Mouse (Mus musculus): ENCODE measurements around the gene 2010300C02Rik. TPM values are rescaled to one million over a fixed set of nuclear protein-coding genes. Genes with fewer than 3 reads are reported as not detected.

2010300C02Rik gene
- polyA plus RNA-seq, 1 experiment from 2014 or later: 0.42 TPM

DNA sequence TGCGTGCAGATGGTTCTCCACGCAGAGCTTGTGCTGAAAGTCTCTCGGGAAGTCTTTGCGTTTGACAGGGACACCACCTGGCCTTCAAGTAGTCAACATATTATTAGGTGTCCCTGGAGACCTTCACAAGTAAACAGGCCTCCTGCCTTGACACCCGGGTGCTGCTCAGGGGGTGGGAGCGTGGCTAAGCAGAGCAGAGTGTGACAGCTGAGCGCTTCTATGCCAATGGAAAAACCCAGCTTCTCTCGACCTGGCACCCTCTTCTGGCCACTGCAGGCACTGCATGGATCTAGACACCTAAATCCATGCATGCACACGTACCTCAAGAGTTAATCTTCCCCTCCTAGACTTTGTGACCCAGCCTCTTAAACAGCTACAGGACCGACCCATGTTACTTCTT is 80.8 kb downstream of the 2010300C02Rik start:
- no peaks in the 10 kb centered on the region for H3K27me3 ChIP-seq (ENCODE audit: control insufficient read depth, insufficient read depth, low read depth, low read length)
- no peaks in the 10 kb centered on the region for H3K9me3 ChIP-seq (replicated peaks; ENCODE audit: control insufficient read depth, low read length)
- H3K4me3 ChIP-seq (ENCODE audit: low read depth, low read length): no peak overlapping the region
- H3K4me2 ChIP-seq (ENCODE audit: low read depth, low read length): no peak overlapping the region
- no peak overlapping the region for H3K9ac ChIP-seq (ENCODE audit: low read depth, low read length)
- ATAC-seq (ENCODE audit: low read depth): no peak
- no peaks in the 10 kb centered on the region for H3K36me3 ChIP-seq (ENCODE audit: control insufficient read depth, insufficient read depth)
- no peaks in the 10 kb centered on the region for H3K4me1 ChIP-seq (ENCODE audit: control insufficient read depth, low read depth, low read length)
- WGBS (ENCODE audit: insufficient replicate concordance): 13% methylated on average over 10 of the region's 10 CpGs
- H3K27ac ChIP-seq (ENCODE audit: low read length): no peak overlapping the region

DNA sequence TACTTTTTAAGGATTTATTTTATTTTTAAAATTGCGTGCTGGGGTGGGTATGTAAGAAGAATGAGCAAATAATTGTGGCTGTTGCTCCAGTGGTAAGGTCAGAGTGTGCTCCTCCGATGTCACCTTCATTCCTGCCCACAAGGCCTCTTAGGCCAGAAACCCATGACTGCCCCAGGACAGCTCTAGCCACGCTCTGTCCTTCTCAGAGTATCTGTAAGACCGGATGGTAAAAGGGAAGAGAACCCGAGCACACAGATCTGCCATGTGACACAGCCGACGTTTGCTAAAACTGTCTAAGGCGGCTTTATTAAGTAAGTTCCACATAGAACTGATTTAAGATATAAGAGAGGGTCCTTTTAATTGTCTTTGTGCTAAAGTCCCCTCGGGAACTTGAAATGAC is 81.3 kb downstream of the 2010300C02Rik start:
- no peaks in the 10 kb centered on the region for H3K9me3 ChIP-seq (replicated peaks; ENCODE audit: control insufficient read depth, low read length)
- no peak overlapping the region for H3K9ac ChIP-seq (ENCODE audit: low read depth, low read length)
- H3K27me3 ChIP-seq (ENCODE audit: control insufficient read depth, insufficient read depth, low read depth, low read length): no peaks in the 10 kb centered on the region
- H3K4me3 ChIP-seq (ENCODE audit: low read depth, low read length): no peak overlapping the region
- no peaks in the 10 kb centered on the region for H3K36me3 ChIP-seq (ENCODE audit: control insufficient read depth, insufficient read depth)
- 54% methylated on average over 9 of the region's 9 CpGs for WGBS (ENCODE audit: insufficient replicate concordance)
- no peak overlapping the region for H3K27ac ChIP-seq (ENCODE audit: low read length)
- ATAC-seq (ENCODE audit: low read depth): no peak
- H3K4me1 ChIP-seq (ENCODE audit: control insufficient read depth, low read depth, low read length): no peaks in the 10 kb centered on the region
- H3K4me2 ChIP-seq (ENCODE audit: low read depth, low read length): no peak overlapping the region

DNA sequence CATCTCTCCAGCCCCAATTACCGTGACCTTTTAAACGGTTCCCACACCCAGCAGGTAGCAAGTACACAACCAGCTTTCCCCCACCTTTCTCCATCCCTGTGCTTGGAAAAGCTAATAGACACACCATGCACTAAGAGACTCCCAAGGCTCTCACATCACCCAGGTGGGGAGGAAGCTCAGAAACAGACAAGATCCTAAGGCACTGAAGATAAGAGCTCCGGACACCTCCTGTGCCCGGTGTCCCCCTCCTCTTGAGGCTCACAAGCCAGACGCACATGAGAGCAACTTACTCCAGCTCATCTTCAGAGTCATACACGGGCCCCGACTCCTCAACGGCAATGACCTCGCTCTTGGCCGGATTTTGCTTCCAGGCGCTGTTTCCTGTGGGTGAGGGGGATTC is 82.3 kb downstream of the 2010300C02Rik start:
- Histone ChIP-seq H3K9me3 (replicated peaks; ENCODE audit: control insufficient read depth, low read length) (no peaks in the 10 kb centered on the region), H3K27me3 (ENCODE audit: control insufficient read depth, insufficient read depth, low read depth, low read length) (no peaks in the 10 kb centered on the region), H3K4me1 (ENCODE audit: control insufficient read depth, low read depth, low read length) (no peaks in the 10 kb centered on the region), H3K4me3 (ENCODE audit: low read depth, low read length) (no peak overlapping the region), H3K4me2 (ENCODE audit: low read depth, low read length) (no peak overlapping the region), H3K27ac (ENCODE audit: low read length) (no peak overlapping the region), H3K36me3 (ENCODE audit: control insufficient read depth, insufficient read depth) (no peaks in the 10 kb centered on the region), H3K9ac (ENCODE audit: low read depth, low read length) (no peak overlapping the region)
- no peak for ATAC-seq (ENCODE audit: low read depth)
- 54% methylated on average over 11 of the region's 11 CpGs for WGBS (ENCODE audit: insufficient replicate concordance)

DNA sequence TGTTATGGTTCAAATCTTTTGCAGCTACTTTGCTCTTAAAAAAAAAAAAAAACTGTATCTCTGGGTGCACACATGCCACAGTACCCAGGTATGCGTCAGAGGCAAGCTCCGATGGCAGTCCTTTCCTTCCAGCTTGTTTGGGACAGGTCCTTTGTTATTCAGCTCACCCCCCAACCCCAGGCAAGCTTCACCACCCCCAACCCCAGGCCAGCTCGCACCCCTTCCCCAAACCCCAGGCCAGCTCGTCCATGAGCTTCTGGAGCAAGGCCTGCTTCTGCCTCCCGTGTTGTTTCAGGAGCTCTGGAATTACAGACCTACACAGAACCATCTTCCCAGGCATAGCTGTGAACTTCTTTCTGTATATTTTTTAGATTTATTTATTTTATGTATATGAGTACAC is 83.1 kb downstream of the 2010300C02Rik start:
- no peak for ATAC-seq (ENCODE audit: low read depth)
- Histone ChIP-seq H3K4me3 (ENCODE audit: low read depth, low read length) (no peak overlapping the region), H3K36me3 (ENCODE audit: control insufficient read depth, insufficient read depth) (no peaks in the 10 kb centered on the region), H3K4me1 (ENCODE audit: control insufficient read depth, low read depth, low read length) (no peaks in the 10 kb centered on the region), H3K27me3 (ENCODE audit: control insufficient read depth, insufficient read depth, low read depth, low read length) (no peaks in the 10 kb centered on the region), H3K9ac (ENCODE audit: low read depth, low read length) (no peak overlapping the region), H3K4me2 (ENCODE audit: low read depth, low read length) (no peak overlapping the region), H3K9me3 (replicated peaks; ENCODE audit: control insufficient read depth, low read length) (no peaks in the 10 kb centered on the region), H3K27ac (ENCODE audit: low read length) (no peak overlapping the region)
- 73% methylated on average over 5 of the region's 5 CpGs for WGBS (ENCODE audit: insufficient replicate concordance)

DNA sequence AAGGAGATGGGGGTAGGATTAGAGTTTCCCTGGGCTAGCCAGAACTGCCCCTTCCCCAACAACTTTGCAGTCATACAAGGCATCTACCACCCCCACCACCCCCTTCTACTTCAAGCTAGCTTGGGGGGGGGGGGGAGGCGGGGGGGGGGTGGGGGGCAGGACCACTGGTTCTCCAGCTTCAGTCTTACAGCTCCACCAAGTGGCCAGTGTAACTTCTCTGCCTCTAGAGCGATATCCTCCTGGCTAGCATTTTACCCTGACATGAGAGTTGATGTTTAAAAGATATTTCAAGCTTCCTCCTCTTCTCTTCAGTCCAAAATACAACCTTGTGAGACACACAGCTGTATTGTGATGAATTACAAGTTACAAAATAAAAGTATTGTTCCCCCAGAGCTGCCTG is 83.7 kb downstream of the 2010300C02Rik start:
- no peaks in the 10 kb centered on the region for H3K4me1 ChIP-seq (ENCODE audit: control insufficient read depth, low read depth, low read length)
- H3K9me3 ChIP-seq (replicated peaks; ENCODE audit: control insufficient read depth, low read length): no peaks in the 10 kb centered on the region
- H3K9ac ChIP-seq (ENCODE audit: low read depth, low read length): no peak overlapping the region
- WGBS (ENCODE audit: insufficient replicate concordance): 38% methylated on average over 2 of the region's 2 CpGs
- no peaks in the 10 kb centered on the region for H3K27me3 ChIP-seq (ENCODE audit: control insufficient read depth, insufficient read depth, low read depth, low read length)
- no peaks in the 10 kb centered on the region for H3K36me3 ChIP-seq (ENCODE audit: control insufficient read depth, insufficient read depth)
- no peak overlapping the region for H3K4me2 ChIP-seq (ENCODE audit: low read depth, low read length)
- H3K27ac ChIP-seq (ENCODE audit: low read length): no peak overlapping the region
- no peak for ATAC-seq (ENCODE audit: low read depth)
- no peak overlapping the region for H3K4me3 ChIP-seq (ENCODE audit: low read depth, low read length)

DNA sequence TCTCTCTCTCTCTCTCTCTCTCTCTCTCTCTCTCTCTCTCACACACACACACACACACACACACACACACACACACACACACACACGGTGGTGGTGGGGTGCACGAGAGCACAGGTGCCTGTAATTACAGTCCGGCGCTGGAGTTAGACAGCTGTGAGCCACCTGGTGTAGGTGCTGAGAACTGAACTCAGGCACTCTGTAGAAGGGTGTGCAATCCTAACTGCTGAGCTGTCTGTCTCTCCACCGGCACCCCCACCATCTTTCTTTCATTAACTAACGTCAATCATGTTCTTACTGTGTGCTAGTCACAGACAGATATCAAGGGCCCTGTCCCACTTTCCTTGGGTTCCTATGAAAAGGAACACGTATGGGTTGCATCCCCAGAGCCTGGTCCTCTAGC is 84.2 kb downstream of the 2010300C02Rik start:
- H3K4me3 ChIP-seq (ENCODE audit: low read depth, low read length): no peak overlapping the region
- 58% methylated on average over 7 of the region's 7 CpGs for WGBS (ENCODE audit: insufficient replicate concordance)
- H3K9me3 ChIP-seq (replicated peaks; ENCODE audit: control insufficient read depth, low read length): no peaks in the 10 kb centered on the region
- H3K36me3 ChIP-seq (ENCODE audit: control insufficient read depth, insufficient read depth): no peaks in the 10 kb centered on the region
- no peak overlapping the region for H3K27ac ChIP-seq (ENCODE audit: low read length)
- no peak for ATAC-seq (ENCODE audit: low read depth)
- H3K9ac ChIP-seq (ENCODE audit: low read depth, low read length): no peak overlapping the region
- H3K27me3 ChIP-seq (ENCODE audit: control insufficient read depth, insufficient read depth, low read depth, low read length): no peaks in the 10 kb centered on the region
- H3K4me2 ChIP-seq (ENCODE audit: low read depth, low read length): no peak overlapping the region
- H3K4me1 ChIP-seq (ENCODE audit: control insufficient read depth, low read depth, low read length): no peaks in the 10 kb centered on the region

DNA sequence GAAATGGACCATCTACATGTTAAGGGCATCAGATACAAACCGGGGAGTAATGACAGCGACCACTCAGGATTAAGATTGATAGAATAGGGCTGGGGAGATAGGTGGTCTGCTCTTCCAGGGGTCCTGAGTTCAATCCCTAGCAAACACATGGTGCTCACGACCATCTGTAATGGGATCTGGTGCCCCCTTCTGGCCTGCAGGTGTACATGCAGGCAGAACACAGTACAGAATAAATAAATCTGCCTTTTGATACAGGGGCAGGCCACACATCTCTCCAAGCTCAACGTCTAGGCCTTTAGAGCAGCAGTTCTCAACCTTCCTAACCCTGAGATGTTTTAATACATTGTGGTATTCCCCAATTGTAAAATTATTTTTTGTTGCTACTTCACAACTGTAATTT is 85.2 kb downstream of the 2010300C02Rik start:
- H3K9me3 ChIP-seq (replicated peaks; ENCODE audit: control insufficient read depth, low read length): no peaks in the 10 kb centered on the region
- no peak overlapping the region for H3K9ac ChIP-seq (ENCODE audit: low read depth, low read length)
- no peaks in the 10 kb centered on the region for H3K27me3 ChIP-seq (ENCODE audit: control insufficient read depth, insufficient read depth, low read depth, low read length)
- H3K27ac ChIP-seq (ENCODE audit: low read length): no peak overlapping the region
- no peaks in the 10 kb centered on the region for H3K4me1 ChIP-seq (ENCODE audit: control insufficient read depth, low read depth, low read length)
- no peak for ATAC-seq (ENCODE audit: low read depth)
- H3K4me3 ChIP-seq (ENCODE audit: low read depth, low read length): no peak overlapping the region
- WGBS (ENCODE audit: insufficient replicate concordance): 15% methylated on average over 4 of the region's 4 CpGs
- no peak overlapping the region for H3K4me2 ChIP-seq (ENCODE audit: low read depth, low read length)
- H3K36me3 ChIP-seq (ENCODE audit: control insufficient read depth, insufficient read depth): no peaks in the 10 kb centered on the region

DNA sequence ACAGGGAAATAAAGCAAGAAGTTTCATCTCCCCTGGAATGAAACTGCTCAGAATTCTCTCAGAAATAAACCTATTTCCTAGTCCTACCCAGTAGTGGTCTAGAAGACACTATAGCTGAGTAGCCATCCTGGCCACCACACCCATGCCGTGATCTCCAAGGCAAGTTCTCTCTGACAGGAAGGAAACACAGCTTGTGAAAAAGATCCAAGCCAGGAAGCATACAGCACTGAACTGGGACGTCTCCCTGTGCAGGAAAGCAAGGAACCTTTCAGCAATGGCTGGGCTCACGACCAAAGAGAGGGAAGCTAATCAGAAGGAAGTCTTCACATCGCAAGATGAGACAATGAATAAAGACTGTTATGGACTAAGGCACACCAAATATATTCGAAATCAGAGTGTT is 86.4 kb downstream of the 2010300C02Rik start:
- H3K4me2 ChIP-seq (ENCODE audit: low read depth, low read length): no peak overlapping the region
- H3K27me3 ChIP-seq (ENCODE audit: control insufficient read depth, insufficient read depth, low read depth, low read length): no peaks in the 10 kb centered on the region
- H3K4me1 ChIP-seq (ENCODE audit: control insufficient read depth, low read depth, low read length): no peaks in the 10 kb centered on the region
- no peak overlapping the region for H3K4me3 ChIP-seq (ENCODE audit: low read depth, low read length)
- ATAC-seq (ENCODE audit: low read depth): no peak
- H3K27ac ChIP-seq (ENCODE audit: low read length): no peak overlapping the region
- no peak overlapping the region for H3K9ac ChIP-seq (ENCODE audit: low read depth, low read length)
- 33% methylated on average over 5 of the region's 5 CpGs for WGBS (ENCODE audit: insufficient replicate concordance)
- H3K9me3 ChIP-seq (replicated peaks; ENCODE audit: control insufficient read depth, low read length): no peaks in the 10 kb centered on the region
- no peaks in the 10 kb centered on the region for H3K36me3 ChIP-seq (ENCODE audit: control insufficient read depth, insufficient read depth)

DNA sequence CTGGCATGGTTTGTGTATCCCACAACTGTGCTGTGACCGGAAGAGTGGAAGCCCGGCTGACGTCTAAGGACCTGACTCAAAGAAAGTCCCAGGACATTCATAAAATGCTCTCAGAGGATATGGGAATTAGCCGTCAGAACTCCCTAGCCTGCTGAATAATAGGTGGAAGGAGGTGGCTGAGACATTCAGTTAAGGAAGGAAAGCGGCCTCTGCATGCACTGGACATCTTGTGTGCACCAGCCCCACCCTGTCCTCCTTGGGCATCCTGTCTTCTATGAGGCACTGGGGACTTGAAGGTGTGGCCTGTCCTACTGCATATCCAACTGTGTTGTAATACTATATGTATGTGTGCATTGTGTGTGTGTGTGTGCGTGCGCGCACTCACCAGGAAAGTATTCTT is 87.5 kb downstream of the 2010300C02Rik start:
- Histone ChIP-seq H3K9ac (ENCODE audit: low read depth, low read length) (no peak overlapping the region), H3K27ac (ENCODE audit: low read length) (no peak overlapping the region), H3K27me3 (ENCODE audit: control insufficient read depth, insufficient read depth, low read depth, low read length) (no peaks in the 10 kb centered on the region), H3K4me3 (ENCODE audit: low read depth, low read length) (no peak overlapping the region), H3K36me3 (ENCODE audit: control insufficient read depth, insufficient read depth) (no peaks in the 10 kb centered on the region), H3K4me2 (ENCODE audit: low read depth, low read length) (no peak overlapping the region), H3K9me3 (replicated peaks; ENCODE audit: control insufficient read depth, low read length) (no peaks in the 10 kb centered on the region), H3K4me1 (ENCODE audit: control insufficient read depth, low read depth, low read length) (no peaks in the 10 kb centered on the region)
- 73% methylated on average over 8 of the region's 8 CpGs for WGBS (ENCODE audit: insufficient replicate concordance)
- ATAC-seq (ENCODE audit: low read depth): no peak

DNA sequence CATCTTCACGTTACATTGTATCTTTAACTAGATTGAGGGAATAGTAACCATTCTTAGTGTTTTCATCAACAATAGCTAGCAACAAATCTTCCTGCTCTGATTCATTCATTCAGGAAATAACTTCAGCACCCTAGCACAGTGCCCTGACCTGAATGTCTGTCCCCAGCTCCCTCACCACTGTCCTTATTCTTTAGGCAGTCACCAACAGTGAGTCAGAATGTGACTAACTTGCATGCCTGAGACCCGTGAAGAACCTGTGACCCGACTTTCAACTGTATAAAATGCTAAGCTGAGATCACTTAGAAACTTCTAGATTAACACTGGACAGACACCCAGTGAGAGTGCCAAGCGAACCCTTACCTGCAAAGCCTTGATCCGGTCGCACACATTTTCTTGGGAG is 88.4 kb downstream of the 2010300C02Rik start:
- H3K9me3 ChIP-seq (replicated peaks; ENCODE audit: control insufficient read depth, low read length): no peaks in the 10 kb centered on the region
- H3K36me3 ChIP-seq (ENCODE audit: control insufficient read depth, insufficient read depth): no peaks in the 10 kb centered on the region
- 64% methylated on average over 6 of the region's 6 CpGs for WGBS (ENCODE audit: insufficient replicate concordance)
- no peaks in the 10 kb centered on the region for H3K27me3 ChIP-seq (ENCODE audit: control insufficient read depth, insufficient read depth, low read depth, low read length)
- H3K4me1 ChIP-seq (ENCODE audit: control insufficient read depth, low read depth, low read length): no peaks in the 10 kb centered on the region
- H3K9ac ChIP-seq (ENCODE audit: low read depth, low read length): no peak overlapping the region
- no peak overlapping the region for H3K4me3 ChIP-seq (ENCODE audit: low read depth, low read length)
- no peak overlapping the region for H3K27ac ChIP-seq (ENCODE audit: low read length)
- H3K4me2 ChIP-seq (ENCODE audit: low read depth, low read length): no peak overlapping the region
- no peak for ATAC-seq (ENCODE audit: low read depth)
